Mouse (Mus musculus) ES-E14 (cell line): ENCODE measurements around the gene Ttc38.

Experiments
- CHD2 ChIP-seq: IDR thresholded peaks from 2 replicates; pipeline ENCODE4 v1.6.1; 2014; ENCODE audit warnings: mild to moderate bottlenecking, low read depth, low read length, inconsistent platforms
- HCFC1 ChIP-seq: IDR thresholded peaks from 2 replicates; pipeline ENCODE4 v1.6.1; 2012; ENCODE audit warnings: low read length, inconsistent platforms, borderline replicate concordance; ENCODE audit not compliant: insufficient read depth
- ZC3H11A ChIP-seq: IDR thresholded peaks from 2 replicates; pipeline ENCODE4 v1.6.1; 2012; ENCODE audit warnings: low read depth, mild to moderate bottlenecking, inconsistent platforms, low read length, borderline replicate concordance

DNA sequence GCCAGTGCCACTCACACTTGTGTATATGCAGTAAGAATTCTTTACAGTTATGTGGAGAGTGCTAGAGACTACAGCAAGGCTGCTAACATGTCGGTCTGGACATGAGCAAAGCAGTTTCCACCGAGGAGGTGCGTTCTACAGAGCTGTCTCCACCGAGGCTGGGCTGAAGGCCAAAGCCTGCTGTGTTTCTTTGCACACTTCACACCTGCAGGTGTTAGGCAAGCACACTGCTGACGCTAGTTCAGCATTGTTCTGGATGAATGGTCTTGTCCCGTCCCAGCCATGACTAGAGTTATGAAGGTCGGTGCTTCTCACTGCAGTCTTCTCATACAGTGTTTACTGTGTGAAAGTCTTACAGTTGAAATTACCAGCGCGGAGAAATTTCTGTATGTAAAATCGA, 59.9 kb downstream of the Ttc38 start:
- TF ChIP-seq CHD2 (no peak), HCFC1 (no peak), ZC3H11A (no peak)
